Mouse (Mus musculus): ENCODE data around the gene Atp2a2. TPM values are rescaled to one million over a fixed set of nuclear protein-coding genes. Genes with fewer than 3 reads are reported as not detected.

Gene Atp2a2
- polyA plus RNA-seq, 1 experiment from 2014 or later, result 39.1 TPM

DNA sequence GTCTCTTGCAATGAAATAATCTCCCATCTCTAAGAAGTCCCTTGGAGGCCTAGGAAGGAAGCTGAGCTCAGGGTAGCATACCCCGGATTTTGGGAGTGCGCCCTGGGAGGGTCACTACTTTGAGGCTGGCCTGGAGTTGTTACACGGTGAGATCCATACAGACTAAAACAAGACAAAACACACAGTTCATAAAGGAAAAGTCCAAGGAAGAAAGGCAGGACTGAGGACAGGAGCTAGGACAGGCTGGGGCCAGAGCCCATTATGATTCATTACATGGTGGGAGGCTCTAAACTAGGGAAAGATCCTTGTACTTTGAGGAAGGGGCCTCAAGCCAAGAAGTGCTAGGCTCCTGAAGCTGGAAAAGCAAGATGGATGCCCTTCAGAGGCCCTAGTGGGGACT lies 26.6 kb upstream of the Atp2a2 start:
- no peak for ATAC-seq (replicated peaks)
- 68% methylated on average over 3 of the region's 3 CpGs for WGBS

DNA sequence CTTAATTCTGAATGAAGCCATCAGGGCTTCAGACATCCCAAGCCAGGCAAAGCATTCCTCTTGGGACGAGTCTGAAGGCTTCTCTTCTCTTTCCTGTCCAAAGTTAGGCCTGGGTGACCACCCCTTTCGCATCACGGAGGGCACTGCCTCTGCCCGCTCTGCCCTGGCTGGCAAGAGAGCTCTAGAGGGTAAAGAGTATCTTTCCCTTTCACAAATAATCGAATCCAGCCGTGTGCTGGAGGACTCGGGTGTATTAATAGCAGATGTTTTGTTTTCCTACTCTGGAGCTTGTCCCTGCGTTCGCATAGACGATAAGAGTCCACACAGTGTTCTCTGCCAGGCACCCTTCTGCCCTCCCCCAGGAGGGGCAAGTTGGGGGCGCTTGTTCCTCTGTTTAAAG lies 25.7 kb upstream of the Atp2a2 start:
- WGBS, result 69% methylated on average over 11 of the region's 11 CpGs

More for the DNA sequence above, 26.6 kb upstream of the Atp2a2 start:
- Histone ChIP-seq H3K9ac (replicated peaks) (no peak overlapping the region), H3K4me1 (peaks cover 13% of the 10 kb centered on the region), H3K9me3 (no peaks in the 10 kb centered on the region), H3K4me3 (no peak overlapping the region), H3K4me2 (replicated peaks) (no peak overlapping the region), H3K27ac (replicated peaks) (no peak overlapping the region), H3K36me3 (no peaks in the 10 kb centered on the region), H3K27me3 (no peaks in the 10 kb centered on the region)

DNA sequence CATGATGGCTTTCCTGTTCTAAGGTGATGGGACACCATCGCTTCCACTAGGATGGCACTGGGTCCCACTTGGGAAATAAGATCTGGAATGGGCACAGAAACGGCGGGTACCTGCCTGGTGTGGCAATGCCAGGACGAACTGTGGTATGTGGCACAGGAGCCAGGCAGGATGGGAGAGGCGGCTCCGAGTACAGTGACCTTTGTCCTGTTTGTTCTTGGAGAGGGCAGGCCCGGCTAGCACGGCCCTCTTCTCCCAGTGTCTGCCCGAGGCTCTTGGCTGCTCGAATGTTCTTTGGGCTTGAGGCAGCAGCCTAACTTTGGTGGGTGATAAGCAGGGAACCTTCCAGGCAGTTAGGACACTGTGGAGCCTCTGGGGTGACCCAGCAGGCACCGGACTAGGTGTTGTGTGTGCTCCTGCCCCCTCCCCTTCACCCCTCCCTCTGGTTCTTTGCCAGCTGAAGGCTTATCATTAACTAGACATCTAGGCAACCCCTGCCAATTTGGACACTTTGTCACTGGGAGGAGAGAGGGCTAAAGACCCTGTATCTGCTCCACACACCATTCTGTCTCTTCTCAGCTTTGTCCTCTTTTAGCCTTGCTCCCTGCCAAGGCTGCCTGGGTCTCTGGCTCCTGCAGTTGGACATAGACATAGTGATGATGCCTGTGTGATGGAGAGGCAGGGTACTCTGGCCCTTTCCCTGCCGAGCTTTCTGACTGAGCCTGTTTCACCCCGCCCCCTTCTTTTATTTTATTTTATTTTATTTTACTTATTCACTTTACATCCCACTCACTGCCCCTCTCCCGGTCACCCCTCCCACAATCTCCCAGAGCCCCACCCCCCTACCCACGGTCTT lies 25.1 kb upstream of the Atp2a2 start:
- H3K9ac ChIP-seq (replicated peaks), result 0 out of 2 replicates have a peak overlapping the region, but pooled peaks have one; percentile 15

More for the DNA sequence above, 25.7 kb upstream of the Atp2a2 start:
- H3K4me3 ChIP-seq, result no peak overlapping the region
- H3K4me2 ChIP-seq (replicated peaks), result no peak overlapping the region
- H3K9ac ChIP-seq (replicated peaks), result 0 out of 2 replicates have a peak overlapping the region, but pooled peaks have one; percentile 15
- H3K27ac ChIP-seq (replicated peaks), result peak overlapping the region; percentile 23; the same call in 1 of the 2 replicates
- H3K36me3 ChIP-seq, result no peaks in the 10 kb centered on the region
- peaks cover 13% of the 10 kb centered on the region for H3K4me1 ChIP-seq
- ATAC-seq (replicated peaks), result no peak
- H3K27me3 ChIP-seq, result no peaks in the 10 kb centered on the region
- H3K9me3 ChIP-seq, result no peaks in the 10 kb centered on the region

DNA sequence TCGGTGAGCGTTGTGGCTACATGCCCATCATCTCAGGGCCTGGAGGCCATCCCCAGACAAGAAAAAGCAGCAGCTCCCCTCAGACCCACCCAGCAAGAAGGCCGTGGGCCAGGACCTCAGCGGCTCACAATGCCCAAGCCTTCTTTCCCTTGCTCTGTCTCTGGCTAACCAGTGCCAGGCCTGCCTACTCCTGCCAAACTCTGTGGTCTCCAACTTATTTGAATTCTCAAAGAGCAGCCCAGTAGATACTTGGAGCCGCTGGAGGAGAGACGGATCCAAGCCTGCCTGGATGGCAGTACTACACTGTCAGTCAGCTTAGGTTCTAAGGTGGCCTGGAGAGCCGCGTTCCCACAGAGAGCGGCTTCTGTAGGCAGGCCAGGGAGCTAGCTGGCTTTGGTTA lies 24.4 kb upstream of the Atp2a2 start:
- no peak overlapping the region for H3K9ac ChIP-seq (replicated peaks)
- H3K36me3 ChIP-seq, result no peaks in the 10 kb centered on the region
- H3K9me3 ChIP-seq, result no peaks in the 10 kb centered on the region
- no peaks in the 10 kb centered on the region for H3K27me3 ChIP-seq
- no peak overlapping the region for H3K4me2 ChIP-seq (replicated peaks)
- 83% methylated on average over 9 of the region's 9 CpGs for WGBS
- ATAC-seq (replicated peaks), result 0 out of 2 replicates have a peak, but pooled peaks have one; percentile 29
- no peak overlapping the region for H3K4me3 ChIP-seq
- H3K27ac ChIP-seq (replicated peaks), result no peak overlapping the region
- peaks cover 13% of the 10 kb centered on the region for H3K4me1 ChIP-seq

More for the DNA sequence above, 25.1 kb upstream of the Atp2a2 start:
- WGBS, result 78% methylated on average over 15 of the region's 15 CpGs
- no peak overlapping the region for H3K4me2 ChIP-seq (replicated peaks)
- no peaks in the 10 kb centered on the region for H3K9me3 ChIP-seq
- no peaks in the 10 kb centered on the region for H3K27me3 ChIP-seq
- H3K4me1 ChIP-seq, result peaks cover 13% of the 10 kb centered on the region
- H3K27ac ChIP-seq (replicated peaks), result 0 out of 2 replicates have a peak overlapping the region, but pooled peaks have one; percentile 23
- H3K36me3 ChIP-seq, result no peaks in the 10 kb centered on the region
- no peak for ATAC-seq (replicated peaks)
- H3K4me3 ChIP-seq, result no peak overlapping the region

DNA sequence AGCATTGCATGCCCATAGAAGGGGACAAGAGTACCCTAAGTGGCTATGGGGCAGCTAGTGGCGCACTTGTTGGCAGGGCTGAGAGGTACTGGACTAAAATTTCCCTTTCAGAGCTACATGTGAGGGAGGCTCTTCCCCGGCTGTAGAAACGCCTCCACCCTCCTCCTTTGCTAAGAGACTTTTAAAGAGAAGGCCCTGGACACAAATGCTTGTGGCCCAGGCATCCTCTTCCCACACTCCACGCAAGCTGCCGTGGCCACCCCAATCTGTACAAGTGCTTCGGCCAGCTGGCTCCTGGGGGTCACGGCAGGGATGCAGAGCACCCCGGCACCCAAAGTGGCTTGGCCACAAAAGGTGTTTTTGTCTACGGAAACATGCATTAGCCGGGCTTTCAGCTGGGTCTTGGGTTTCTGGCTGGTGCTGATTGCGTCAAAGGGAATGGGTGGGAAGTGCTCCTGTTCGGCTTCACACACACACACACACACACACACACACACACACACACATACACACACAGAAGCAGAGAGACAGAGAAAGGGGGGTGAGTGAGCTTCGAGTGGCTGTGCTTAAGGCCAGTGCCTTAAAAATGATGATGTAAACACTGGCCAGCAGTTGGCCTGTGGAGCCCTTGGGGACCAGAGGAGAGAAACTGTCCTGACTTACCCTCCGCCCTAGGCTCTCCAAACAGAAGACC lies 23.4 kb upstream of the Atp2a2 start:
- H3K4me1 ChIP-seq, result peaks cover 13% of the 10 kb centered on the region
- no peaks in the 10 kb centered on the region for H3K9me3 ChIP-seq
- no peak overlapping the region for H3K4me2 ChIP-seq (replicated peaks)
- H3K4me3 ChIP-seq, result no peak overlapping the region
- H3K27me3 ChIP-seq, result no peaks in the 10 kb centered on the region
- no peak overlapping the region for H3K9ac ChIP-seq (replicated peaks)
- no peaks in the 10 kb centered on the region for H3K36me3 ChIP-seq
- WGBS, result 87% methylated on average over 14 of the region's 14 CpGs
- H3K27ac ChIP-seq (replicated peaks), result no peak overlapping the region
- ATAC-seq (replicated peaks), result no peak

DNA sequence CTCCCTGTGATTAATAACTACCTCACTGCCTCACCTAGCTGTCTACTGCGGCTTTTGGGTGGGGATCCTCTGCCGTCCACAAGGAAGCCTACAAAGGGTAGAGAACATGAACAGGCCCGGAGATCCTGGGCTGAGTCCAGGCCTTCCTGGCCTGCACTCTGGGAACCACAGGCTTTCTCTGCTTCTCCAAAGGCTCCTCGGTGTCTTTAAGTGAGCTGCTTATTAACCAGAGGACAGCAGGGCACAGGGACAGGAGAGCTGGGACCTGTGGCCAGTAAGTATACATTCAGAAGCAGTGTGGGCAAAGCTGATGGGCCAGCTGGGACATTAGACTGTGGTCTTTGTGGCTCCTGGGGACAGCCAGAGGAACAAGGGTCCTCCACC lies 22.8 kb upstream of the Atp2a2 start:
- WGBS, result 86% methylated on average over 4 of the region's 4 CpGs
- Histone ChIP-seq H3K9me3 (no peaks in the 10 kb centered on the region), H3K36me3 (no peaks in the 10 kb centered on the region)

DNA sequence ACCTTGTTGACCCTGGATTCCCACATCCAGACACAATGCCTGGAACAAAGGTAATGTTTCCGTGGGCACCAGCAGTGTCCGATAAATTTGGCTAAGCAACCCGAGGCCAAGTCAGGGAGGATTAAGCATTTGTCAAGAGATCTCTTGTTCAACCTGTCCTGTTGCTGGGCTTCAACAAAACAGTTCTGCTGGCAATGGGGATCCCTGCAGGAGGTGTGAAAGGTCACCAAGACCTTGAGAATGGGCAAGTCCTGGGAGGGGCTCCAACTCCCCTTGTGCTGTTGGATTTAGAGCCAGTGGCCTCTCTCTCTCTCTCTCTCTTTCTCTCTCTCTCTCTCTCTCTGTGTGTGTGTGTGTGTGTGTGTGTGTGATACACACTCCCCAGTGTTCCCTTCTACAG lies 22.2 kb upstream of the Atp2a2 start:
- Histone ChIP-seq H3K9me3 (no peaks in the 10 kb centered on the region), H3K4me2 (replicated peaks) (no peak overlapping the region), H3K27me3 (no peaks in the 10 kb centered on the region), H3K9ac (replicated peaks) (no peak overlapping the region), H3K27ac (replicated peaks) (no peak overlapping the region), H3K4me3 (no peak overlapping the region), H3K36me3 (no peaks in the 10 kb centered on the region), H3K4me1 (peaks cover 7% of the 10 kb centered on the region; the same call in 1 of the 2 replicates)
- no peak for ATAC-seq (replicated peaks)
- WGBS, result 67% methylated on average over 3 of the region's 3 CpGs

More for the DNA sequence above, 22.8 kb upstream of the Atp2a2 start:
- Histone ChIP-seq H3K27ac (replicated peaks) (no peak overlapping the region), H3K27me3 (no peaks in the 10 kb centered on the region), H3K9ac (replicated peaks) (no peak overlapping the region), H3K4me1 (peaks cover 13% of the 10 kb centered on the region), H3K4me3 (no peak overlapping the region), H3K4me2 (replicated peaks) (no peak overlapping the region)
- no peak for ATAC-seq (replicated peaks)

DNA sequence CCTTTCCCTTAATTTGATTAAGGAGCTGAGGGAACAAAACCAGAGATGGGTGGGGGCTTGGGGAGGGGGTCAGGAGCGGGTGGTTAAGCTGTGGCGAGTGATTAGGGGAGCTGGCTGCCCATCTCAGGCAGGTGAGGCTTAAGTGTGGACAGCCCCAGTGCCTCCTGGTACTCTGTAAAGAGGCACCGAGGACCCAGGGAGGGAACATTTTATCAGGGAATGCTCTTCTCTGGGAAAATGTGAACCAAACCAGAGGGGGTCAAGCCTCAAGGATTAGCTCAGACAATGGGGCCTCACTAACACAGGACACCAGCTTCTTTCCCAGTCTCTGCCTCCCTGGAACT lies 19.1 kb upstream of the Atp2a2 start:
- no peak for ATAC-seq (replicated peaks)
- no peaks in the 10 kb centered on the region for H3K9me3 ChIP-seq
- no peaks in the 10 kb centered on the region for H3K4me1 ChIP-seq
- no peak overlapping the region for H3K9ac ChIP-seq (replicated peaks)
- no peak overlapping the region for H3K4me2 ChIP-seq (replicated peaks)
- WGBS, result 40% methylated on average over 3 of the region's 3 CpGs
- H3K36me3 ChIP-seq, result no peaks in the 10 kb centered on the region
- no peak overlapping the region for H3K4me3 ChIP-seq
- no peak overlapping the region for H3K27ac ChIP-seq (replicated peaks)
- H3K27me3 ChIP-seq, result no peaks in the 10 kb centered on the region

DNA sequence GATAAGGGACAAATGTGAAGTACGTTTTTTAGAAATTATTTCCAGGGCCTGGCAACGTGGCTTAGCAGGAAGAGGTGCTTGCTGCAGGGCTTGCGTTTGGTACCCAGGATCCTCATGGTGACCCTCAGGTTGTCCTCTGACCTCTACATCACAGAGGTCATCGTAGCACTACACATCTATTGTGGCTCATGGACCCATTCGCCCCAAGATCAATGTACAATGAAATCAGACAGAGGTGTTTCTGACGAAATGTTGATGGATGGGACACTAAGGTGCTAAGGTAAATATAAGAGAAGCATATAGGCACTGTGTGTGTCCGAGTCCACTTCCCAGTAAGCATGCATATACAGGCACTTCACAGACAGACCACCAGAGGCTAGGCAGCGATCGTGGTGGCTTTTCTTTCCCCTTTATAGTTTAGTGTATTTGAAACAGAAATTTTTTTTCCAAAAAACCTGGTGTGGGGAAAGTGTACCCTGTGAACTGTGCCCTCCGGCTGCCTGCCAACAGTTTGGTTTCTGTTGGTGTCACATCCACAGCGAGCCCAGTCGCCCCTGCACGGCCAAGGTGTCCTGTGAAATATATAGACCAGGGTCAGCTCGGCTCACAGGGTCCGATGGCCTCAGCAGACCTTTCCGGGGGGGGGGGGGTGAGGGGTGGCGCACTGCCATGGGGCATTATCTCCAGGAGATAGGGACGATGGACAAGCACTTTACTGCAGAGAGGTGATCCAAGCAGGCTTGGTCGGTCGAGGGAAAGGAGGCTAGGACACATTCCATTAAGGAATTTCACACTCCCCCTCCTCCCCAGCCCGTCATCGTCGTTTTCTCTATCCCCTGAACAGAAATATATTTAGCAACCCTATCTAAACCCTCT lies 18.5 kb upstream of the Atp2a2 start:
- H3K27ac ChIP-seq (replicated peaks), result no peak overlapping the region
- no peak for ATAC-seq (replicated peaks)
- no peaks in the 10 kb centered on the region for H3K9me3 ChIP-seq
- H3K4me1 ChIP-seq, result no peaks in the 10 kb centered on the region
- H3K36me3 ChIP-seq, result no peaks in the 10 kb centered on the region
- H3K4me3 ChIP-seq, result no peak overlapping the region
- H3K27me3 ChIP-seq, result no peaks in the 10 kb centered on the region
- H3K4me2 ChIP-seq (replicated peaks), result no peak overlapping the region
- WGBS, result 74% methylated on average over 23 of the region's 23 CpGs
- H3K9ac ChIP-seq (replicated peaks), result no peak overlapping the region

DNA sequence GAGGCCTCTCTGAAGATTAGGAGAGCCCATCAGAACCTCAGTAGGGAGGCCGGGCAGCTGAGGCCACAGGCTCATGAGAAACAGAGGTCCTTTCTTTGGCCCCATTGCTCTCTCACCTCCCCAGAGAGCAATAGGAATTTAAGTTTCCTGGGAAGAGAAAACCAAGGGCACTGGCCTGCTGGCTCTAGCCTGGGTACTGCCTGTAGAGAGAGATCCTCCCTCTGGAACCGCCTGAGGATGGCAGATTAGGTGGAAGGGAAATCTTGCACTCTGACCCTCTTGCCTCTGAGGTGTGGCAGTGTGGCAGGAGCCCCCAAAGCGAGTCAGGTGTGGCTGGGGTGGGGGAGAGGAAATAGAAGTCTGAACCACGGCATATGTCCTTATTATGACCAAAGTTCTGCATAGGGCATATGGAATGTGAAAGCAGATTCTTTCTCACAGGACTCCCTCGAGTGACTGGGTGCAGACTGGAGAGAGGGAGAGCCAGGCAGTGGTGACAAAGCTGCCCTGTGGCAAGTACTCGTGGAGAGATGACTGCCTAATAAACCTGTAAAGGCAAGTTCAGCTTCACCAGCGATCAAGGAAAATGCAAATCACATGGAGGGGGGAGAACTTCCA lies 17.1 kb upstream of the Atp2a2 start:
- H3K4me2 ChIP-seq (replicated peaks), result no peak overlapping the region
- H3K4me3 ChIP-seq, result no peak overlapping the region
- no peak overlapping the region for H3K9ac ChIP-seq (replicated peaks)
- ATAC-seq (replicated peaks), result no peak
- no peaks in the 10 kb centered on the region for H3K9me3 ChIP-seq
- no peaks in the 10 kb centered on the region for H3K27me3 ChIP-seq
- peaks cover 2% of the 10 kb centered on the region for H3K4me1 ChIP-seq
- no peaks in the 10 kb centered on the region for H3K36me3 ChIP-seq
- no peak overlapping the region for H3K27ac ChIP-seq (replicated peaks)
- 66% methylated on average over 7 of the region's 7 CpGs for WGBS

DNA sequence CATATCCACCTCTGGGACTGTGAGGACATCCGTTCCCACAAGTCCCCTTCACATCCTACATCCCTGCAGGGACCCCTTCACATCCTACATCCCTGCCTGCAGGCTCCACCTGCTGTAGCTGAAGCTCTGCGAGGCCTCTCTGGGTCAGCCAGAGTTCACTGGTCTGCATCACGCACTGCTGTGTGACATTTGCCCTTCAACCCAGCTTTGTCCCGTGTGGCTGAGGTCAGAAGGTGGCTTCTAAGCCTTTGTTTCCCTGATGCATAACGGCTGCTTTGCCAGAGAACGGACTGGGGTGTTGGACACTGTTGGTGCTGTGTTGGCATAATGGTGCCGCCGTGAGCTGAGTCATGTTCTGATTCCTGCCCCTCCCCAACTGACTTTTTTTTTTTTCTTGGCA lies 16.2 kb upstream of the Atp2a2 start:
- Histone ChIP-seq H3K27ac (replicated peaks) (no peak overlapping the region), H3K9ac (replicated peaks) (no peak overlapping the region), H3K36me3 (no peaks in the 10 kb centered on the region), H3K27me3 (no peaks in the 10 kb centered on the region), H3K9me3 (no peaks in the 10 kb centered on the region), H3K4me3 (no peak overlapping the region), H3K4me2 (replicated peaks) (no peak overlapping the region), H3K4me1 (peaks cover 9% of the 10 kb centered on the region)
- ATAC-seq (replicated peaks), result no peak
- 47% methylated on average over 8 of the region's 8 CpGs for WGBS

Data from forebrain, embryonic 15.5 days (tissue).